Mouse (Mus musculus) CH12.LX (cell line): ENCODE results near the gene Gm26992.

Experiments used
- BHLHE40 ChIP-seq: IDR thresholded peaks from 2 replicates; pipeline ENCODE4 v1.6.1; 2011; ENCODE audit warnings: mild to moderate bottlenecking, low read depth, low read length, improper control_type of control experiment
- CHD2 ChIP-seq: IDR thresholded peaks from 2 replicates; pipeline ENCODE4 v1.6.1; 2011; ENCODE audit warnings: low read length, improper control_type of control experiment
- CTCF ChIP-seq, 2 experiments: IDR thresholded peaks in 1 of 2; conservative IDR thresholded peaks in 1 of 2; 2 replicates each; pipeline ENCODE4 v1.5.1; 2011 to 2012; ENCODE audit warnings: low read depth in 2 of 2, low read length in 2 of 2, improper control_type of control experiment in 1 of 2, inconsistent platforms in 1 of 2, mild to moderate bottlenecking in 1 of 2, moderate library complexity in 1 of 2
- E2F4 ChIP-seq: IDR thresholded peaks from 2 replicates; pipeline ENCODE4 v1.6.1; 2011; ENCODE audit warnings: low read depth, low read length, improper control_type of control experiment; ENCODE audit not compliant: insufficient replicate concordance
- JUN ChIP-seq: IDR thresholded peaks from 2 replicates; pipeline ENCODE4 v1.6.1; 2011; ENCODE audit warnings: low read depth, mild to moderate bottlenecking, low read length, improper control_type of control experiment, moderate library complexity; ENCODE audit not compliant: insufficient read depth
- MAX ChIP-seq: IDR thresholded peaks from 2 replicates; pipeline ENCODE4 v1.6.1; 2011; ENCODE audit warnings: low read length, improper control_type of control experiment
- MXI1 ChIP-seq: IDR thresholded peaks from 2 replicates; pipeline ENCODE4 v1.6.1; 2011; ENCODE audit warnings: mild to moderate bottlenecking, low read depth, low read length, improper control_type of control experiment
- POLR2A ChIP-seq: IDR thresholded peaks from 2 replicates; pipeline ENCODE4 v1.6.1; 2011; ENCODE audit warnings: low read depth, mild to moderate bottlenecking, improper control_type of control experiment, low read length
- POLR2AphosphoS2 ChIP-seq: IDR thresholded peaks from 2 replicates; pipeline ENCODE4 v1.6.1; 2011; ENCODE audit warnings: low read depth, low read length, improper control_type of control experiment
- UBTF ChIP-seq: IDR thresholded peaks from 2 replicates; pipeline ENCODE4 v1.6.1; 2012; ENCODE audit warnings: low read depth, mild to moderate bottlenecking, inconsistent platforms, low read length, improper control_type of control experiment, moderate library complexity
- ZKSCAN1 ChIP-seq: IDR thresholded peaks from 2 replicates; pipeline ENCODE4 v1.6.1; 2012; ENCODE audit warnings: low read depth, inconsistent platforms, low read length, improper control_type of control experiment, borderline replicate concordance
- ZNF384 ChIP-seq: IDR thresholded peaks from 2 replicates; pipeline ENCODE4 v1.6.1; 2012; ENCODE audit warnings: low read depth, low read length, improper control_type of control experiment, inconsistent platforms

DNA sequence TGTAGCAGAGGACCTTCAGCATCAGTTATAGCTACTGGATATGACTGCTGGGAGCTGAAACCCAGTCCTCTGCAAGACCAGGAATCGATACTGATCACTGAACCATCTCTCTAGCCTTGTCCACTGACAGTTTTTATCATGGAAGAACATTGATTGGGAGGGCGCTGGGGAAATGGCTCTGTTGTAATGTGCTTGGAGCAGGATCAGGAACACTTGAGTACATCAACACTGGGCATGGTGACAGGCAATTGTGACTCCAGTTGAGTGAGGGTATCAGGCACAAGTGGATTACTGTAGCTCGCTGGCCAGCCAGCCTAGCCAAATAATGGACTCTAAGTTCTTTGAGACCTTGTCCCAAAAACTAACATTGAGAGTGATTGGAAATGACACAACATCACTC, 77.6 kb downstream of the Gm26992 start:
- no peak for TF ChIP-seq POLR2A
- TF ChIP-seq UBTF, result no peak
- no peak for TF ChIP-seq ZNF384
- no peak for TF ChIP-seq ZKSCAN1
- TF ChIP-seq CTCF (conservative IDR thresholded peaks at IDR 0.05 in 1 of 2, IDR thresholded peaks at IDR 0.05 in 1 of 2; ENCODE audit: low read depth in 2 of 2, low read length in 2 of 2), result no peak
- no peak for TF ChIP-seq MAX
- no peak for TF ChIP-seq MXI1
- TF ChIP-seq JUN, result no peak
- TF ChIP-seq E2F4, result no peak
- TF ChIP-seq CHD2, result no peak
- TF ChIP-seq BHLHE40, result no peak
- TF ChIP-seq POLR2AphosphoS2, result no peak
